Mouse (Mus musculus): ENCODE measurements at regions not wholly inside any gene's neighbourhood (a gene's known extent, or its start where the extent isn't known, plus 50 kb on each side); places are given as distances from the start of the nearest gene placed in this dataset.

GRCm38 (mm10) chr11:57895497-57895896 lies 62.9 kb upstream of the Hand1 start:
- H3K27me3 ChIP-seq (ENCODE audit: control insufficient read depth, insufficient read depth, insufficient read length), result no peaks in the 10 kb centered on the region
- no peaks in the 10 kb centered on the region for H3K79me2 ChIP-seq (ENCODE audit: control insufficient read depth, insufficient read depth)
- H3ac ChIP-seq (ENCODE audit: control insufficient read depth, insufficient read length, low read depth), result no peak overlapping the region
- no peaks in the 10 kb centered on the region for H3K36me3 ChIP-seq (ENCODE audit: control insufficient read depth, insufficient read depth)
- H3K79me3 ChIP-seq (ENCODE audit: low read depth), result no peaks in the 10 kb centered on the region
- H3K4me3 ChIP-seq (ENCODE audit: insufficient read depth, poor library complexity, severe bottlenecking), result no peak overlapping the region
- TF ChIP-seq FOSL1 (IDR thresholded peaks at IDR 0.05; ENCODE audit: insufficient read depth, low read length, poor library complexity, severe bottlenecking) (no peak), MYOD1 (IDR thresholded peaks at IDR 0.05; ENCODE audit: control insufficient read depth, insufficient read length, low read depth) (no peak), MYOG (IDR thresholded peaks at IDR 0.05; ENCODE audit: control insufficient read depth, extremely low read depth, insufficient read length) (no peak), CTCF (IDR thresholded peaks at IDR 0.05; ENCODE audit: control insufficient read depth, insufficient read depth, insufficient read length) (no peak), MAX (IDR thresholded peaks at IDR 0.05) (no peak), CEBPB (IDR thresholded peaks at IDR 0.05; ENCODE audit: low read depth) (no peak), USF1 (IDR thresholded peaks at IDR 0.05; ENCODE audit: low read depth) (no peak)

GRCm38 (mm10) chr11:57882736-57883635 lies 50.4 kb upstream of the Hand1 start:
- Histone ChIP-seq H3K27me3 (ENCODE audit: control insufficient read depth, insufficient read depth, insufficient read length) (peaks cover 9% of the 10 kb centered on the region), H3K36me3 (ENCODE audit: control insufficient read depth, insufficient read depth) (no peaks in the 10 kb centered on the region), H3K79me3 (ENCODE audit: low read depth) (no peaks in the 10 kb centered on the region), H3ac (ENCODE audit: control insufficient read depth, insufficient read length, low read depth) (no peak overlapping the region), H3K79me2 (ENCODE audit: control insufficient read depth, insufficient read depth) (no peaks in the 10 kb centered on the region), H3K4me3 (ENCODE audit: insufficient read depth, poor library complexity, severe bottlenecking) (no peak overlapping the region)
- TF ChIP-seq CEBPB (IDR thresholded peaks at IDR 0.05; ENCODE audit: low read depth) (no peak), CTCF (IDR thresholded peaks at IDR 0.05; ENCODE audit: control insufficient read depth, insufficient read depth, insufficient read length) (no peak), MYOD1 (IDR thresholded peaks at IDR 0.05; ENCODE audit: control insufficient read depth, insufficient read length, low read depth) (no peak), USF1 (IDR thresholded peaks at IDR 0.05; ENCODE audit: low read depth) (no peak), MAX (IDR thresholded peaks at IDR 0.05) (no peak), FOSL1 (IDR thresholded peaks at IDR 0.05; ENCODE audit: insufficient read depth, low read length, poor library complexity, severe bottlenecking) (no peak)
